Mouse (Mus musculus): Measurements from ENCODE around the gene Cul9. TPM values are rescaled to one million over a fixed set of nuclear protein-coding genes. Genes with fewer than 3 reads are reported as not detected.

Gene Cul9
- 13.4 and 15.3 TPM in 2 replicates for polyA plus RNA-seq (2016; fragmentation: Nextera tagmentation; extraction: Ambion mirVana)

GRCm38 (mm10) chr17:46545813-46546564 lies at the start of gene Cul9:
Cul9 (minus strand) TSS chr17:46546388.
- Histone ChIP-seq H3K27me3 (replicated peaks) (peaks cover 9% of the 10 kb centered on the region), H3K4me2 (replicated peaks) (peak within 1 kb of the TSS; percentile 88), H3K9me3 (no peaks in the 10 kb centered on the region), H3K9ac (peak within 1 kb of the TSS; percentile 77), H3K36me3 (peaks cover 35% of the 10 kb centered on the region), H3K27ac (no peak within 1 kb of the TSS), H3K4me3 (peak within 1 kb of the TSS; percentile 68), H3K4me1 (peaks cover 17% of the 10 kb centered on the region)
- WGBS, result 1% methylated on average over 49 of the region's 49 CpGs
- peak; percentile 86 for ATAC-seq (ENCODE audit: low FRiP score, low read depth)

- no peak overlapping the region for H3K9ac ChIP-seq
- WGBS, result 83% methylated on average over 6 of the region's 6 CpGs
- H3K4me2 ChIP-seq (replicated peaks), result no peak overlapping the region
- H3K9me3 ChIP-seq, result no peaks in the 10 kb centered on the region
- ATAC-seq (ENCODE audit: low FRiP score, low read depth), result no peak
- no peak overlapping the region for H3K27ac ChIP-seq
- peaks cover 14% of the 10 kb centered on the region for H3K36me3 ChIP-seq
- peaks cover 8% of the 10 kb centered on the region for H3K4me1 ChIP-seq
- H3K4me3 ChIP-seq, result no peak overlapping the region
- H3K27me3 ChIP-seq (replicated peaks), result no peaks in the 10 kb centered on the region
Measured at GRCm38 (mm10) chr17:46595336-46595735, 49.1 kb upstream of the Cul9 start.

GRCm38 (mm10) chr17:46594606-46595005 lies 48.4 kb upstream of the Cul9 start:
- H3K4me2 ChIP-seq (replicated peaks), result no peak overlapping the region
- H3K27ac ChIP-seq, result no peak overlapping the region
- no peak; the same call in 1 of the 2 replicates for ATAC-seq (ENCODE audit: low FRiP score, low read depth)
- H3K9ac ChIP-seq, result no peak overlapping the region
- H3K36me3 ChIP-seq, result peaks cover 21% of the 10 kb centered on the region
- H3K4me3 ChIP-seq, result no peak overlapping the region
- H3K4me1 ChIP-seq, result peaks cover 8% of the 10 kb centered on the region
- H3K9me3 ChIP-seq, result no peaks in the 10 kb centered on the region
- WGBS, result 41% methylated on average over 9 of the region's 9 CpGs
- H3K27me3 ChIP-seq (replicated peaks), result no peaks in the 10 kb centered on the region

GRCm38 (mm10) chr17:46593124-46593523 lies 46.9 kb upstream of the Cul9 start:
- peaks cover 34% of the 10 kb centered on the region for H3K36me3 ChIP-seq
- H3K9me3 ChIP-seq, result no peaks in the 10 kb centered on the region
- 92% methylated on average over 4 of the region's 4 CpGs for WGBS
- H3K4me3 ChIP-seq, result no peak overlapping the region
- H3K4me2 ChIP-seq (replicated peaks), result no peak overlapping the region
- H3K9ac ChIP-seq, result no peak overlapping the region
- H3K4me1 ChIP-seq, result peaks cover 8% of the 10 kb centered on the region
- ATAC-seq (ENCODE audit: low FRiP score, low read depth), result no peak
- H3K27me3 ChIP-seq (replicated peaks), result no peaks in the 10 kb centered on the region
- no peak overlapping the region for H3K27ac ChIP-seq

- H3K27ac ChIP-seq, result no peak overlapping the region
- no peaks in the 10 kb centered on the region for H3K27me3 ChIP-seq (replicated peaks)
- no peak for ATAC-seq (ENCODE audit: low FRiP score, low read depth)
- H3K36me3 ChIP-seq, result peaks cover 40% of the 10 kb centered on the region
- H3K4me1 ChIP-seq, result peaks cover 8% of the 10 kb centered on the region
- H3K4me3 ChIP-seq, result no peak overlapping the region
- WGBS, result 84% methylated on average over 19 of the region's 19 CpGs
- no peak overlapping the region for H3K9ac ChIP-seq
- H3K9me3 ChIP-seq, result no peaks in the 10 kb centered on the region
- no peak overlapping the region for H3K4me2 ChIP-seq (replicated peaks)
Measured at GRCm38 (mm10) chr17:46591406-46591805, 45.2 kb upstream of the Cul9 start.

- peaks cover 8% of the 10 kb centered on the region for H3K4me1 ChIP-seq
- no peak overlapping the region for H3K4me3 ChIP-seq
- H3K9ac ChIP-seq, result no peak overlapping the region
- no peak overlapping the region for H3K27ac ChIP-seq
- H3K36me3 ChIP-seq, result peaks cover 50% of the 10 kb centered on the region
- WGBS, result 91% methylated on average over 7 of the region's 7 CpGs
- no peak overlapping the region for H3K4me2 ChIP-seq (replicated peaks)
- no peaks in the 10 kb centered on the region for H3K27me3 ChIP-seq (replicated peaks)
- H3K9me3 ChIP-seq, result no peaks in the 10 kb centered on the region
- ATAC-seq (ENCODE audit: low FRiP score, low read depth), result no peak
Measured at GRCm38 (mm10) chr17:46590439-46590838, 44.3 kb upstream of the Cul9 start.

GRCm38 (mm10) chr17:46589635-46590314 lies 43.6 kb upstream of the Cul9 start:
- 91% methylated on average over 16 of the region's 16 CpGs for WGBS
- H3K27ac ChIP-seq, result no peak overlapping the region
- H3K4me1 ChIP-seq, result peaks cover 3% of the 10 kb centered on the region
- no peak overlapping the region for H3K4me2 ChIP-seq (replicated peaks)
- peaks cover 56% of the 10 kb centered on the region for H3K36me3 ChIP-seq
- no peaks in the 10 kb centered on the region for H3K9me3 ChIP-seq
- H3K27me3 ChIP-seq (replicated peaks), result no peaks in the 10 kb centered on the region
- no peak for ATAC-seq (ENCODE audit: low FRiP score, low read depth)
- H3K4me3 ChIP-seq, result no peak overlapping the region
- no peak overlapping the region for H3K9ac ChIP-seq

- 91% methylated on average over 6 of the region's 6 CpGs for WGBS
- no peaks in the 10 kb centered on the region for H3K4me1 ChIP-seq
- H3K9ac ChIP-seq, result no peak overlapping the region
- ATAC-seq (ENCODE audit: low FRiP score, low read depth), result no peak
- H3K36me3 ChIP-seq, result peaks cover 59% of the 10 kb centered on the region
- H3K27ac ChIP-seq, result no peak overlapping the region
- no peaks in the 10 kb centered on the region for H3K27me3 ChIP-seq (replicated peaks)
- no peaks in the 10 kb centered on the region for H3K9me3 ChIP-seq
- H3K4me2 ChIP-seq (replicated peaks), result no peak overlapping the region
- no peak overlapping the region for H3K4me3 ChIP-seq
Measured at GRCm38 (mm10) chr17:46588913-46589312, 42.7 kb upstream of the Cul9 start.

GRCm38 (mm10) chr17:46588173-46588572 lies 42.0 kb upstream of the Cul9 start:
- Histone ChIP-seq H3K36me3 (peaks cover 59% of the 10 kb centered on the region), H3K9me3 (no peaks in the 10 kb centered on the region), H3K27ac (no peak overlapping the region; the same call in 1 of the 2 replicates), H3K4me3 (no peak overlapping the region), H3K9ac (no peak overlapping the region), H3K4me1 (no peaks in the 10 kb centered on the region), H3K4me2 (replicated peaks) (no peak overlapping the region), H3K27me3 (replicated peaks) (no peaks in the 10 kb centered on the region)
- WGBS, result 92% methylated on average over 9 of the region's 9 CpGs
- no peak for ATAC-seq (ENCODE audit: low FRiP score, low read depth)

- H3K4me1 ChIP-seq, result no peaks in the 10 kb centered on the region
- WGBS, result 93% methylated on average over 8 of the region's 8 CpGs
- no peak overlapping the region for H3K4me3 ChIP-seq
- H3K27ac ChIP-seq, result no peak overlapping the region
- H3K9ac ChIP-seq, result no peak overlapping the region
- peaks cover 74% of the 10 kb centered on the region for H3K36me3 ChIP-seq
- no peaks in the 10 kb centered on the region for H3K9me3 ChIP-seq
- H3K27me3 ChIP-seq (replicated peaks), result no peaks in the 10 kb centered on the region
- H3K4me2 ChIP-seq (replicated peaks), result no peak overlapping the region
- ATAC-seq (ENCODE audit: low FRiP score, low read depth), result no peak
Measured at GRCm38 (mm10) chr17:46586327-46586726, 40.1 kb upstream of the Cul9 start.

- Histone ChIP-seq H3K4me3 (no peak overlapping the region), H3K27ac (no peak overlapping the region), H3K9ac (no peak overlapping the region), H3K36me3 (peaks cover 77% of the 10 kb centered on the region), H3K27me3 (replicated peaks) (no peaks in the 10 kb centered on the region), H3K4me1 (no peaks in the 10 kb centered on the region), H3K9me3 (no peaks in the 10 kb centered on the region), H3K4me2 (replicated peaks) (no peak overlapping the region)
- no peak for ATAC-seq (ENCODE audit: low FRiP score, low read depth)
- 86% methylated on average over 5 of the region's 5 CpGs for WGBS
Measured at GRCm38 (mm10) chr17:46578650-46579049, 32.5 kb upstream of the Cul9 start.

GRCm38 (mm10) chr17:46576070-46576469 lies 29.9 kb upstream of the Cul9 start:
- no peaks in the 10 kb centered on the region for H3K4me1 ChIP-seq
- H3K27ac ChIP-seq, result no peak overlapping the region
- 88% methylated on average over 13 of the region's 13 CpGs for WGBS
- no peak overlapping the region for H3K4me2 ChIP-seq (replicated peaks)
- no peak overlapping the region for H3K9ac ChIP-seq
- H3K9me3 ChIP-seq, result no peaks in the 10 kb centered on the region
- ATAC-seq (ENCODE audit: low FRiP score, low read depth), result no peak
- H3K36me3 ChIP-seq, result peaks cover 84% of the 10 kb centered on the region
- H3K27me3 ChIP-seq (replicated peaks), result no peaks in the 10 kb centered on the region
- H3K4me3 ChIP-seq, result no peak overlapping the region
